Mouse (Mus musculus): ENCODE measurements around the gene Plekhh2. TPM values are rescaled to one million over a fixed set of nuclear protein-coding genes. Genes with fewer than 3 reads are reported as not detected.

Gene Plekhh2
- polyA plus RNA-seq, 1 experiment = 2.2 TPM

DNA sequence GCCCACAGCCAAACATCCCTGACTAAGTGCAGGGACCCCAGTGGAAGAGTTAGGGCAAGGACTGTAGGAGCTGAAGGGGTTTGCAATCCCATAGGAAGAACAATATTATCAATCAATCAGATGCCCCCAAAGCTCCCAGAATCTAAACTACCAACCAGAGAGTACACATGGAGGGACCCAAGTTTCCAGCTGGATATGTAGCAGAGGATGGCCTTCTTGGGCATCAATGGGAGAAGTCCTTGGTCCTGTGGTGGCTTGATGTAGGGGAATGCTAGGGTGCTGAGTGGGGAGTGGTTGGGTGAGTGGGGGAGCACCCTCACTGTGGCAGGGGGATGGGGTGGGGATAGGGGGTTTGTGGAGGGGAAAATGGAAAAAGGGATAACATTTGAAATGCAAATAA lies 8.4 kb downstream of the Plekhh2 start:
- TF ChIP-seq CTCF (IDR thresholded peaks at IDR 0.05; ENCODE audit: control insufficient read depth, insufficient read depth, low read length) = no peak
- no peak for TF ChIP-seq POLR2A (IDR thresholded peaks at IDR 0.05; ENCODE audit: borderline replicate concordance, control insufficient read depth, low read depth, low read length)
- H3K4me3 ChIP-seq (replicated peaks; ENCODE audit: control insufficient read depth, low read depth, low read length) = no peak overlapping the region
- no peaks in the 10 kb centered on the region for H3K4me1 ChIP-seq (ENCODE audit: control insufficient read depth, insufficient read depth, low read length)
- H3K27ac ChIP-seq (ENCODE audit: control insufficient read depth, insufficient read depth, low read depth, low read length, poor library complexity) = no peak overlapping the region

DNA sequence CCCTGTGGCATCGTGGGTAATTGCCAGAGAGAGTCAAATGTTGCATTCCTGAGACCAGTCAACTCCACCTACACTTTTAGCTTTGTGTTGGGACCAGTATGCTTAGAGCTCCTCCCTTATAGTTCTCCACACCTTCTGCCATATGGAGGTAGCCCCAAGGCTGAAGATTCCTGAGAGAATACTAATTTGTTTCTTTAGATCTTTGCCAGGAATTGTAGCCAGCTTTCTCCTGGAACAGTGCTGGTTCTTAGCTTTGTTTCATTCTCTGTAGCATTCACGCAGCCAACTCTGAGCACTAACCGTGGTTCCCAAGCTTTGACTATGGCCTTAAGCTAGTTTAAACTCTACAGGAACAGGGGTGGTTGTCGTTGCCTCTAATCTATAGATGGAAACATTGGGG lies 17.7 kb downstream of the Plekhh2 start:
- H3K4me1 ChIP-seq (ENCODE audit: control insufficient read depth, insufficient read depth, low read length) = no peaks in the 10 kb centered on the region
- 74% methylated on average over 4 of the region's 4 CpGs for WGBS
- TF ChIP-seq CTCF (IDR thresholded peaks at IDR 0.05; ENCODE audit: control insufficient read depth, insufficient read depth, low read length) = no peak
- TF ChIP-seq POLR2A (IDR thresholded peaks at IDR 0.05; ENCODE audit: borderline replicate concordance, control insufficient read depth, low read depth, low read length) = no peak
- H3K27ac ChIP-seq (ENCODE audit: control insufficient read depth, insufficient read depth, low read depth, low read length, poor library complexity) = no peak overlapping the region
- H3K4me3 ChIP-seq (replicated peaks; ENCODE audit: control insufficient read depth, low read depth, low read length) = no peak overlapping the region

DNA sequence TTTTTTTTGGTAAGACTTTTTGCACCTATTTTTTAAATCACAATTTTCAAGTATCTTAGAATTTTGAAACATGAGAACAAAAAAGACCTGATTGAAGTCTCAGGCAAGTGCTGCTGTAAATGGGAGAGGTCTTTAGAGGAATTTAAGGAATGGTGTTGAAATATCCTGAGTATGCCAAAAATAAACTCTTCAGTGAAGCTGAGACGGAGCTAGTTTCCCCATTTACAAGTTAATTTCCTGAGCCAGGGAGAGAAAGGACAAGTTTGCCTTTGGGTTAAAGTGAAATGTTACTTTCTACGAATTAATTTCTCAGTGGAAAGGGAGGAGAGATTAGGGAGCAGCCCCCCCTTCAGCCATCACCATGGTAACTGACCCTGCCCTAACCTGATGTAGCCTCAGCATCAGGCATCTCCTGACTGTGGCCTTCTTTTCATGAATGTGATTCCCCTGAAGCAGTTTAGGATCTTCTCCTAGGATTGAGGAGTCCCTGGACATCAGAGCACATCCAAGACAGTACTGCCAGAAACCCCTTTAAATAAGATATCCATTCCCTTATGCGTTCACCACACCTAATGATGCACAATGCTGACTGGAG lies 18.6 kb downstream of the Plekhh2 start:
- no peak for TF ChIP-seq POLR2A (IDR thresholded peaks at IDR 0.05; ENCODE audit: borderline replicate concordance, control insufficient read depth, low read depth, low read length)
- TF ChIP-seq CTCF (IDR thresholded peaks at IDR 0.05; ENCODE audit: control insufficient read depth, insufficient read depth, low read length) = no peak
- no peak overlapping the region for H3K27ac ChIP-seq (ENCODE audit: control insufficient read depth, insufficient read depth, low read depth, low read length, poor library complexity)
- H3K4me3 ChIP-seq (replicated peaks; ENCODE audit: control insufficient read depth, low read depth, low read length) = no peak overlapping the region
- WGBS = 39% methylated on average over 3 of the region's 3 CpGs
- no peaks in the 10 kb centered on the region for H3K4me1 ChIP-seq (ENCODE audit: control insufficient read depth, insufficient read depth, low read length)

DNA sequence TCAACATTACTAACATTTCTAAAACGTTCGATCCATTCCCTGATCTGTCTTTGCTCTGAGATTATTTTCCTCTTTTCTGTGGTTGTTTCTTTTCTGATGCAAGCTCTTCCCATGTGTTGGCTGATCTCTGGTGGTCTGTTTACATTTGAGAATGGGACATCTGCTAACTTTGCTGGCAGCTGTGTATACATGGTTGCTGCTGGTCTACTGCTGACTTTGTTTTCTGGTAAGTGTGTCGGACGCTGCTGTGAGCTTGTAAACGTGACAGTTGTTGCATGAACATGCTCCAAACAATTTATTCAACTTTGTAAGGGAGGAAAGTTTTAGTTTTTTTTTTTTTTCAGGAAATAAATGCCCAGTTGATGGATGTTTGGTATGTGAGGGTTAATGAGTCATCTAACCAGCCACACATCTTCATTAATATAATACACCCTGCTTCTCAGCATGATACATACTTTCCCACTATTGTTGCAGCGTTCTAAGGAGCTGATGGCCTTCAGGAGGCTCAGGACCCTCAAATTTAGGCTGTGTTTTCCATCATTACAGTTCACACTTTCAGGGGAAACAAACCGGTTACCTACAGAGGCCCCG lies 21.3 kb downstream of the Plekhh2 start:
- WGBS = 72% methylated on average over 8 of the region's 8 CpGs
- H3K4me3 ChIP-seq (replicated peaks; ENCODE audit: control insufficient read depth, low read depth, low read length) = no peak overlapping the region
- no peak overlapping the region for H3K27ac ChIP-seq (ENCODE audit: control insufficient read depth, insufficient read depth, low read depth, low read length, poor library complexity)
- H3K4me1 ChIP-seq (ENCODE audit: control insufficient read depth, insufficient read depth, low read length) = no peaks in the 10 kb centered on the region
- TF ChIP-seq POLR2A (IDR thresholded peaks at IDR 0.05; ENCODE audit: borderline replicate concordance, control insufficient read depth, low read depth, low read length) (no peak), CTCF (IDR thresholded peaks at IDR 0.05; ENCODE audit: control insufficient read depth, insufficient read depth, low read length) (no peak)

DNA sequence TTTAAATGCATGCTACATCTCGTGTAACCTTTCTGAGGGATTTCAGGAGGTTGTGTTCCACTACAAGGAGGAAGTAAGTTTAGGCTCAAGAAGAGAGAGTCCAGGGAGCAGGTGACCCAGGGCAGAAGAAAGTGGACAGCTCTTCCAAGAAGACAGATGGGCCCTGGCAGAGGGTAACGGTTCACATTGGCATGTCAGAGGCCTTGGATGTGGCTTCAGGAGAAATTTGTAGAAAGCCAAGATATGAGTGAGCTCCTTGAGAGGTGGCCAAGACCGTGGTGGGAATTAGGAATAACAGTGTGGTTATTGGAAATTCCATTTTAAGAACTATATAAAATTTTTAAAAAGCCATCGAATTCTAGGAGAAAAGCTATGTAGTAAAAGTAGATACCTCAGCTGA lies 22.1 kb downstream of the Plekhh2 start:
- TF ChIP-seq POLR2A (IDR thresholded peaks at IDR 0.05; ENCODE audit: borderline replicate concordance, control insufficient read depth, low read depth, low read length) (no peak), CTCF (IDR thresholded peaks at IDR 0.05; ENCODE audit: control insufficient read depth, insufficient read depth, low read length) (no peak)
- no peaks in the 10 kb centered on the region for H3K4me1 ChIP-seq (ENCODE audit: control insufficient read depth, insufficient read depth, low read length)
- WGBS = 62% methylated on average over 4 of the region's 4 CpGs
- no peak overlapping the region for H3K27ac ChIP-seq (ENCODE audit: control insufficient read depth, insufficient read depth, low read depth, low read length, poor library complexity)
- no peak overlapping the region for H3K4me3 ChIP-seq (replicated peaks; ENCODE audit: control insufficient read depth, low read depth, low read length)

DNA sequence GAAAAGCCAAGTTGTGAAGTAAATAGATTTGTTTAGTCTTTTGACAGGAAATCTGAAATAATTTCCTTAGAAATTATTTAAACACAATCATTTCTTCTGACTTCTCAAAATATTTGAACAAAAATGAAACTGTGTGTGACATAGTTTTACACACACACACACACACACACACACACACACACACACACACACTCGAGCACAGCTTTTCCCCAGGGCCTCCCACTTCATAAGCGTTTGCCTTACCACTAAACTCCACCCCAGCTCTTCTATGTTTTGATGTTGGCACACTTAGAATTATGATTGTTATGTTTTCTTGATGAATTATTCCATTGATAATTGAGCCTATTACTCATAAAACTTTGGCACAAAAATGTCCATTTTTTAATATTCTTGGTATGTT lies 22.9 kb downstream of the Plekhh2 start:
- H3K4me1 ChIP-seq (ENCODE audit: control insufficient read depth, insufficient read depth, low read length) = no peaks in the 10 kb centered on the region
- WGBS = 66% methylated on average over 2 of the region's 2 CpGs
- no peak for TF ChIP-seq POLR2A (IDR thresholded peaks at IDR 0.05; ENCODE audit: borderline replicate concordance, control insufficient read depth, low read depth, low read length)
- no peak for TF ChIP-seq CTCF (IDR thresholded peaks at IDR 0.05; ENCODE audit: control insufficient read depth, insufficient read depth, low read length)
- H3K4me3 ChIP-seq (replicated peaks; ENCODE audit: control insufficient read depth, low read depth, low read length) = no peak overlapping the region
- H3K27ac ChIP-seq (ENCODE audit: control insufficient read depth, insufficient read depth, low read depth, low read length, poor library complexity) = no peak overlapping the region

DNA sequence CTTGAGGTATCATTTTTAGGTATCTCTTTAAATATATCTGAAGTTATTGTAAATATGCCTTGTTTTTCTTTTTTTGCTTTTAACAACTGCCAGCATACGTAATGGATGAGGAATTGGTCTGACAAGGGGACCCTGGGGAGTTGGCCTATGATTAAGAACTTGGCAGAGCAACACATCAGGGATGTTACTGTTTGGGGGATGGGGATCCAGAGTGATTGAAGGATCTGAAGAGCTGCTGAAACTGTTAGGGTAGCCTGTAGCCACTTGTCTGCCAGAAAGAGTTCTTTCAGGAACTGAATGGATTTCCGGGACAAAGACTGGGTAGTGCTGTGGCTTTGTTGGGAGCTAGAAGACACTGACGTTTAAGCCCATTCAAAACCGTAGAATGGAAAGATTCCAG lies 23.5 kb downstream of the Plekhh2 start:
- H3K4me1 ChIP-seq (ENCODE audit: control insufficient read depth, insufficient read depth, low read length) = no peaks in the 10 kb centered on the region
- 78% methylated on average over 4 of the region's 4 CpGs for whole genome bisulfite sequencing
- H3K27ac ChIP-seq (ENCODE audit: control insufficient read depth, insufficient read depth, low read depth, low read length, poor library complexity) = no peak overlapping the region
- no peak overlapping the region for H3K4me3 ChIP-seq (replicated peaks; ENCODE audit: control insufficient read depth, low read depth, low read length)
- TF ChIP-seq POLR2A (IDR thresholded peaks at IDR 0.05; ENCODE audit: borderline replicate concordance, control insufficient read depth, low read depth, low read length) (no peak), CTCF (IDR thresholded peaks at IDR 0.05; ENCODE audit: control insufficient read depth, insufficient read depth, low read length) (no peak)

DNA sequence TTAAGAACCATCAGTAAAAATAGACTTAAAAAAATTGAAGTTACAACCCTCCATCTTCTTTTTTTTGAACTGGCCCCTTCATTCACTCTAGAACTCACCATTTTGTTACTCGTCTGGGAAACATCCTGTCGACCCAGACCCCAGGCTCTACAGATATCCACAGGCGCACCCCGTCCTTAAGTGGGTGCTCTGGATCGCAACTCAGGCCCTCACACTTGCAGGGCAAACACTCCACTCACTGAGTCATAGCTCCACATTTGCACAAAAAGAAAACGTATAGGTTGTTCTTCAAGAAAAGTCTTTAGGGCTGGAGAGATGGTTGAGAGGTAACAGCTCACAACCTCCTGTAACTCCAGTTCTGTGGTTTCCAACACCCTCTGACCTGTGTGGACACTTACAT lies 25.6 kb downstream of the Plekhh2 start:
- TF ChIP-seq CTCF (IDR thresholded peaks at IDR 0.05; ENCODE audit: control insufficient read depth, insufficient read depth, low read length) (no peak), POLR2A (IDR thresholded peaks at IDR 0.05; ENCODE audit: borderline replicate concordance, control insufficient read depth, low read depth, low read length) (no peak)
- H3K4me1 ChIP-seq (ENCODE audit: control insufficient read depth, insufficient read depth, low read length) = no peaks in the 10 kb centered on the region
- no peak overlapping the region for H3K4me3 ChIP-seq (replicated peaks; ENCODE audit: control insufficient read depth, low read depth, low read length)
- H3K27ac ChIP-seq (ENCODE audit: control insufficient read depth, insufficient read depth, low read depth, low read length, poor library complexity) = no peak overlapping the region
- 87% methylated on average over 6 of the region's 6 CpGs for WGBS

DNA sequence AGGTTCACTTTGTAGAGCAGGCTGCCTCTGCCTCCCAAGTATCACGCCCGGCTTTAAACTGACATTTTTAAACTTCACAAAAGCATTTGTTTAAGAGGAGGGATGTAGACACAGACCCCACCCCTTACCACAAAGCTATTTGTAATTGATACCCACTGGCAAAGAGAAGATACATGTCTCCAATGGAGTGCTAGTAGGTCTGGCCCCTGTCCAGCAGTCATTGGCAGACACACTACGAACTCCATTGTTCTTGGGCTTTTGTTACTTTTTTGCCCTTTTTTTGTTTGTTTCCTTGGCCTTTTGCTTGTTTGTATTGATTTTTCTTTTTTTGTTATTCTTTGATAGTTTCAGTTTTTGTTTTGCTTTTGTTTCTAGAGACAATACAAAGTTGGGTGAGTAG lies 26.3 kb downstream of the Plekhh2 start:
- Histone ChIP-seq H3K4me3 (replicated peaks; ENCODE audit: control insufficient read depth, low read depth, low read length) (no peak overlapping the region), H3K4me1 (ENCODE audit: control insufficient read depth, insufficient read depth, low read length) (no peaks in the 10 kb centered on the region), H3K27ac (ENCODE audit: control insufficient read depth, insufficient read depth, low read depth, low read length, poor library complexity) (no peak overlapping the region)
- no peak for TF ChIP-seq CTCF (IDR thresholded peaks at IDR 0.05; ENCODE audit: control insufficient read depth, insufficient read depth, low read length)
- no peak for TF ChIP-seq POLR2A (IDR thresholded peaks at IDR 0.05; ENCODE audit: borderline replicate concordance, control insufficient read depth, low read depth, low read length)
- WGBS = 92% methylated on average over 3 of the region's 3 CpGs
